8 mouse cellular contexts compared by ENCODE assay signal in the genomic region with DNA sequence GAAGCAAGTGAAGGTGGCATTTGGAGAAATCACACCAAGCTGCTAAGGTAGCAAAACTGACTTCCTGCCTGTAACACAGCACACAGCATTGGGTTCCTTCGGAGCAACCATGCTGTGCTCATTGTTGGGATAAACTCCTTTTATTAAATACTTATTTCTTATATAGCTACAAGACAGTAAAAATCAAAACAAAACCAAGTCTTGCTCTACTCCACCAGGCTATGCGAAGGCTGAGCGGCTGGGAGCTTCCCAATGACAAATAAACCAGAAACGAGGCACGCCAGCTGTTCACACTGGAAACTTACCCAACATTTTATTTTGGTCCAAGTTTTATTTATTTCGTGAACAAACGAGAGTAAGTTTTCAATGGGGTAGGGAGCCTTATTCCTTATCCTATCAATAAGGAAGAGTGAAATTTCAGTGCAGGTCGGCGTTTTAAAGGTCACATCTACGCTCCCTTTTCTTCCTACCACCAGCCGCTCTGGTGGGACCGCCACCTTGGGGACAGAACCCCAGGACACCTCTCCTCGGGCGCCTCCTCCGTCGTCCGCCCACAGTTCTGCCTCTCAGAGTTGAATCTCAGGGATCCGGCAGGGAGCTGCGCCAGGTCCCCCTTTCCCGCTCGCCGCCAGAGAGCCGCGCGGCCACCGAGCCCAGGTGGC. TPM values are rescaled to one million over a fixed set of nuclear protein-coding genes. Genes with fewer than 3 reads are reported as not detected.
A peak's percentile ranks its signal among the peaks of the same experiment; 100 is the strongest.
DNase-seq lines count a peak whose midpoint lies in the region; ATAC-seq and TF ChIP-seq lines count a peak whose summit lies in the region.

No protein-coding gene starts in this region.

- no peak; the same call in 1 of the 2 replicates for TF ChIP-seq POLR2A in limb, embryonic 14.5 days (IDR thresholded peaks at IDR 0.05; ENCODE audit: borderline replicate concordance, extremely low read depth, insufficient read depth, insufficient read length)

- H3K4me1 ChIP-seq in hindbrain, postnatal 0 days (ENCODE audit: insufficient read depth, low read length): no peaks in the 10 kb centered on the region
- peaks cover 14% of the 10 kb centered on the region for H3K4me1 ChIP-seq in limb, embryonic 14.5 days (ENCODE audit: control insufficient read depth, insufficient read depth, low read length)

- H3K4me3 ChIP-seq in hindbrain, postnatal 0 days (ENCODE audit: low read length): peak overlapping the region; percentile 86
- H3K4me3 ChIP-seq in limb, embryonic 14.5 days (replicated peaks; ENCODE audit: low read length): peak overlapping the region; percentile 60

- no peaks in the 10 kb centered on the region for H3K27me3 ChIP-seq in hindbrain, postnatal 0 days (ENCODE audit: insufficient read depth, low read length)
- H3K27me3 ChIP-seq in limb, embryonic 14.5 days (ENCODE audit: control insufficient read depth, insufficient read depth, low read length): no peaks in the 10 kb centered on the region

- WGBS in hindbrain, postnatal 0 days: under 1% methylated on average over 26 of the region's 26 CpGs
- under 1% methylated on average over 26 of the region's 26 CpGs for WGBS in limb, embryonic 14.5 days

- H3K9me3 ChIP-seq in hindbrain, postnatal 0 days (ENCODE audit: low read length): no peaks in the 10 kb centered on the region
- no peaks in the 10 kb centered on the region for H3K9me3 ChIP-seq in limb, embryonic 14.5 days (ENCODE audit: control insufficient read depth, low read length)

- no peak for TF ChIP-seq CTCF in hindbrain, postnatal 0 days (IDR thresholded peaks at IDR 0.05; ENCODE audit: low read depth)

- H3K27ac ChIP-seq in hindbrain, postnatal 0 days: peak overlapping the region; percentile 84
- H3K27ac ChIP-seq in limb, embryonic 14.5 days (replicated peaks; ENCODE audit: low read depth, low read length): peak overlapping the region; percentile 91

- H3K4me2 ChIP-seq in hindbrain, postnatal 0 days (ENCODE audit: low read depth, low read length): peak overlapping the region; percentile 90
- peak overlapping the region; percentile 66 for H3K4me2 ChIP-seq in limb, embryonic 14.5 days (replicated peaks; ENCODE audit: low read depth, low read length, severe bottlenecking)

- peak; percentile 3 to 21 for DNase-seq in adrenal gland, postnatal 36 days
- DNase-seq in adrenal gland, adult 2 months: no peak
- DNase-seq in thymus, postnatal 0 days (ENCODE audit: low spot score): peak; percentile 10
- DNase-seq in thymus, postnatal 36 days: no peak
- peak; percentile 58 for DNase-seq in hindbrain, postnatal 0 days (ENCODE audit: low spot score)
- peak; percentile 41 for DNase-seq in limb, embryonic 14.5 days (ENCODE audit: low spot score)
- peak; percentile 65 for DNase-seq in neural tube, embryonic 10.5 days (ENCODE audit: extremely low spot score, low spot score)
- no peak for DNase-seq in retina, postnatal 1 day

- H3K36me3 ChIP-seq in hindbrain, postnatal 0 days (ENCODE audit: insufficient read depth, low read length): no peaks in the 10 kb centered on the region
- H3K36me3 ChIP-seq in limb, embryonic 14.5 days (ENCODE audit: control insufficient read depth, insufficient read depth, low read length): no peaks in the 10 kb centered on the region

- no peak for ATAC-seq in hindbrain, postnatal 0 days
- ATAC-seq in limb, embryonic 14.5 days (ENCODE audit: low FRiP score, low read depth): peak; percentile 46

- H3K9ac ChIP-seq in hindbrain, postnatal 0 days (replicated peaks; ENCODE audit: low read length): peak overlapping the region; percentile 65
- H3K9ac ChIP-seq in limb, embryonic 14.5 days (ENCODE audit: low read depth, low read length, severe bottlenecking): peak overlapping the region; percentile 91

RNA-seq across cellular contexts. Expression of a gene that starts 0.5 kb away (rescaled TPM):
- total RNA-seq in adrenal gland, postnatal 36 days (2021): 10 to 100 TPM in 1 of 2 experiments, 1 to 10 TPM in 1; 9.4 to 17.8 TPM
- 10 to 100 TPM; 10.4 to 21.4 TPM for total RNA-seq in adrenal gland, adult 2 months (2021)
- polyA plus RNA-seq in adrenal gland, adult 2 months (2012; rRNA removed): 2.3 and 4.4 TPM in 2 replicates
- 5.3 and 6.6 TPM in 2 replicates for polyA plus RNA-seq in thymus, postnatal 0 days (2015; fragmentation: Nextera tagmentation; extraction: Ambion mirVana)
- total RNA-seq in hindbrain, postnatal 0 days (2014; rRNA removed): 49.5 and 49.9 TPM in 2 replicates
- 23.5 and 24.0 TPM in 2 replicates for polyA plus RNA-seq in hindbrain, postnatal 0 days (2015; fragmentation: Nextera tagmentation; extraction: Ambion mirVana)
- 20.7 and 21.4 TPM in 2 replicates for polyA plus RNA-seq in limb, embryonic 14.5 days (2012; rRNA removed)
- 25.2 and 28.8 TPM in 2 replicates for polyA plus RNA-seq in limb, embryonic 14.5 days (2014; fragmentation: Nextera tagmentation; extraction: Ambion mirVana)

Comparison
In these comparisons a context has a peak if more than half of its experiments do, and no peak if none do; other contexts are left out.
1. DNase-seq: peak in adrenal gland, postnatal 36 days (2 of 2), thymus, postnatal 0 days (single experiment), hindbrain, postnatal 0 days (single experiment), limb, embryonic 14.5 days (single experiment) and neural tube, embryonic 10.5 days (single experiment); none in adrenal gland, adult 2 months (single experiment), thymus, postnatal 36 days (0 of 2) and retina, postnatal 1 day (single experiment).